Mouse (Mus musculus) ovary, postnatal 36 days (tissue): ENCODE measurements around the gene Man2a1.

ENCODE experiments used
- DNase-seq: peaks from one replicate; pipeline ENCODE4 v3.0.0; 2022; ENCODE audit warnings: low spot score, mixed read lengths

The Man2a1 gene

DNA sequence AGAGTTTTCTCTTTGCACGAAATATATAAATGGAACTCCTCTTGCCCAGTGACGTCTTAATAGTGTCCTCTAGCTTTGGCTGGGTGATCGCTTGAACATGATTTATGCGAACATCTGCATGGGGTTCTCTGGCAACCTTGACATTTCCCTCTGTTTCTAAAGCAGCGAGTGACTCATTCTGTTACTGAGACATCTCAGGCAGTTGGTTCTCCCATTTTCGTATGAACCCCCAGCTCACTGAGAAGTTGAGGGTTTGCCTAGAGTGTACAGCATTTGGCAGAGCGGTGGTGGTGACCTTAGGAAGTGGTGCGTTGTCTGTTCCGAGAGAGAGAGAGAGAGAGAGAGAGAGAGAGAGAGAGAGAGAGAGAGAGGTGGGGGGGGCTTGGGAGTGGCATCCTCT, 2.6 kb downstream of the Man2a1 start:
- no peak for DNase-seq

GRCm38 (mm10) chr17:64603534-64603933, 3.0 kb downstream of the Man2a1 start:
- DNase-seq, result no peak

DNA sequence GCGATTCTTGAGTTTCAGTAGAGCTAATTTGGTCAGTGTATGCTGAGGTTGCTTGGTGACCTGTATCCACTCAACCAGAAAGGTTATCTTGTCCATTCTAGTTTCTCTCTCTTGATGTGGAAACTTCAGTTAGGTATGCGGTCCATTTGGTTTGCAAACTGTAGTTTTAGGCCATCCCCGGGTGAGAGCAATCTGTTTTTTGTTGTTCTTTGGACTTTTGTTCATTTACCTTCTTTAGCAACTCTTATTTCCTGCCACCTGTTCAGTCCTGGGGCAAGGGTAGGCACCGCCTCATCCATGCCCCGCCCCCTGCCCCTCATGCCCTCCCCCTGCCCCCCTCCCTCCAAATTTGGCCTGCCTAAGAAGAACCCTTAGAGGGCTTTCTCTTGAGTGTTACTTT, 3.6 kb downstream of the Man2a1 start:
- DNase-seq, result no peak

- DNase-seq, result no peak
These were observed 7.7 kb downstream of the Man2a1 start for GRCm38 (mm10) chr17:64608228-64608627.

DNA sequence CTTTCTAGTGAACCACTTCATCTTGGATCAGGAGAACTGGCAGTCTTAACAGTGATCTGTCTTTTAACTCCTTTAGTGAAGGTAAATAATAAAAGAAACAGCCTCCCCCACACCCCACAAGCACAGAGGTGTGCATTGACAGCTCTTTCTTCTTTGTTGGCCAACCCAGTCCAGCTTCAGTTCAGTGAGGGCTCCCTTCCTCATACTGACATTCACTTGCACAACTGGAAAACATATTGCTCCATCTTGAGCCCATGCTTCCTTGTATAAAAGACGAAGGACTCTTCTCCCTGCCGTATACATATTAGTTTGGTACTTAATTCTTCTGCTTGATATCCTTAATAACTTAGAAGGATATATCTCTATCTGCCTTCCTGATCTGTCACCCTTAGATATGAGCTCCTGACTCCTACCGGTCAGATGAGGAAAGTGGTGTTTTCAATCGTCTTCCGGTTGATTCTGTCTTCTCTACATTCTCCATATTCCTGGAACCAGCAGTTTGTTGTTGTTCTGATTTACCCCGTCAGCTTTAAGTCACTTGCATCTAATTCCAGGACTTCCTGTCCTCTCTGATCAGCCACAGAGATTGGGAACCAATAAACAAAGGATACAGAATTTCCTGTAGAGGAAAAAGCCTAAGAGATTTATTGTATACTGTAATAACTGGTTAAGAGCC, 8.5 kb downstream of the Man2a1 start:
- no peak for DNase-seq

DNA sequence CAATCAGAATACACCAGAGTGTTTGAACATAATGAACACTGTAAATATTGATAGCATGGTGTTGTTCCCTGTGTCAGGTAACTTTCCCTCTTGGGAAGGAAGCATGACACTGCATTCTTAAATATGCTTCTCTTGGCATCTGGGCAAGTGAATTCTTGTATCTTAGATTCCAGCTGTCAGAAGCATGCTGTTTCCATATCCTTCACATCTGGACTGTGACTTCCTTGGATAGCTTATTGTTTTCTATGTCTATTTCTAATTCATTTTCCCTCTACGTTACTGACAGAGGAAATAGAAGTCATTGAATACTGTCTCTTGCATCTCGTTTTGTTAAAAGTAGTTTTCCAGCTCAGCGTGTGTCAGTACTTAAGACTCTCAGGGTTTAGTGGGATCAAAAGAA, 9.2 kb downstream of the Man2a1 start:
- no peak for DNase-seq

DNA sequence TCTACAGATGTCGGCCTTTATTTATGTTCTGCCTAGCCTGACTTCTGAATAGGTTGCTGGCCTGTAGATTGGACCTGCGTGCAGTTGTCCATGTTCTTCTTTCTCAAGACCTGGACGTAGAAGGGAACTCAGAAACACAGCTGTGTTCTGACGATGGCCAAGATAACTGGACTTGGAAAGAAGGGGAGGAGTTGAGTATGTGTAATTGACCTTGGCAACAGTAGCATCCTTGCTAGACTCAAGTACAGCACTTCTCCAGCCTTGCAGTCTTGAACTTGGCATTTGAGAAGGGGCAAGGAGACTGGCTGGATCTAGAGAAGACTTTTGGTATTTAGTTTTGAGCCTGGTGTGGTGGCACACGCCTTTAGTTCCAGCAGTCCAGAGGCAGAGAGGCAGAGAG, 10.9 kb downstream of the Man2a1 start:
- DNase-seq, result no peak

GRCm38 (mm10) chr17:64612135-64612885, 11.8 kb downstream of the Man2a1 start:
- no peak for DNase-seq

- DNase-seq, result no peak
These were observed 12.4 kb downstream of the Man2a1 start for GRCm38 (mm10) chr17:64612930-64613329.

- DNase-seq, result no peak
These were observed 12.8 kb downstream of the Man2a1 start for GRCm38 (mm10) chr17:64613351-64613750.

DNA sequence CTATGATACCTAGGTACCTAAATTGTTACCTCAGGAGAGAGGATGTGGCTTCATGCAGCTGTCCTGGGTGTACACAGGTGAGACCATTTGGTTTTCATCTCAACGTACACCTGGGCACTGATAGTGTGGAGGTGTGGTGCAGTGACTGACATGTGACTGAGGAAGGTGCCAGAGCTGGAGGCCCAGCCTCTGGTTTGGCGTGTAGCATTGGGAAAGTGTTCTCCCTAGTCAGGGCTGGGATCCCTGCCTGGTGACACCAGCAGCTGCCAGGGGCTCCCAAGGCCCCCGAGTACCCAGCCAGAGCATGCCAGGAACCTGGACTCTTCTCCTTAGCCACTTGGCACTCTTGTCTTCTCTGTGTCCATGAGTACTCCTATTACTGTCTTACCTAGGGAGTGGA, 14.3 kb downstream of the Man2a1 start:
- no peak for DNase-seq

GRCm38 (mm10) chr17:64615420-64615819, 14.9 kb downstream of the Man2a1 start:
- no peak for DNase-seq

GRCm38 (mm10) chr17:64616259-64616658, 15.7 kb downstream of the Man2a1 start:
- DNase-seq, result no peak

DNA sequence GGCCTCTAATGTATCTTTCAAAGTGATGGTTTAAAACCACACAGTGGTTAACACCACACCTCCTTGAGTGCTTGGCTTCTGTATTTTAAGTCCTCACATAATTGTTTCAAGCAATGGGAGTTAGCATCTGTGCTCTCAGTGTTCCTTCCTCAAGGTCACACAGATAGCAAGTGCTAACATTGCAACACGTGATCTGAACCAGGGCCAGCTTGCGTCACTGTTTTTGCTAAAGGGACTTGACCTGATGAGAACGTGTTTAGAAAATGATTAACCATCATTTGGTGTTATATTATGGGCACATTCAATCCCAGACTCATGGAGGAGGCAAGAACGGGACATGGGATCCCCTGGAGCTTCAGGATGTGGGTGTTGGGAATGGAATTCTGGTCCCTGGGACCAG, 17.3 kb downstream of the Man2a1 start:
- DNase-seq, result peak; percentile 68

- no peak for DNase-seq
These were observed 18.5 kb downstream of the Man2a1 start for GRCm38 (mm10) chr17:64618996-64619395.

GRCm38 (mm10) chr17:64620135-64620534, 19.6 kb downstream of the Man2a1 start:
- DNase-seq, result no peak

- no peak for DNase-seq
These were observed 20.1 kb downstream of the Man2a1 start for GRCm38 (mm10) chr17:64620627-64621026.

DNA sequence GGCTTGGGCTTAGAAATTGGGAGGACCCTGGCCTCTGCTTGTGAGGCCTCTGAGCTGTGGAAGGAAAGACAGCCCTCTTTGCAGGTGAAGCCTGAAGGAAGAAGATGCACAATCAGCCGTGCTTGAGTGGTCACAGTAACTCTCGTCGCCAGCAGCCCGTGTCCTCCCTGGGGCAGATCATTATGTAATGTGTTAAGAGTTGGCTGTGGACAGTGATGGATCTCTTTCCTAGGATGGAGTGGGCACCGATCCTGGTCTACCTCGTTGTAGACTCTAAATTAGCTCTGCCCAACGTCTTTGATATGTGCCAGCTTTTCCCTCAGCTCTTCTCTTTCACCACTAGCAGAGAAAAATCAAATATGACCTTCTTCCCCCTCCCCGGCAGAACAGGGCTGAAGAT, 20.7 kb downstream of the Man2a1 start:
- no peak for DNase-seq

GRCm38 (mm10) chr17:64621649-64622351, 21.3 kb downstream of the Man2a1 start:
- no peak for DNase-seq

- DNase-seq, result no peak
These were observed 21.9 kb downstream of the Man2a1 start for GRCm38 (mm10) chr17:64622352-64622886.

DNA sequence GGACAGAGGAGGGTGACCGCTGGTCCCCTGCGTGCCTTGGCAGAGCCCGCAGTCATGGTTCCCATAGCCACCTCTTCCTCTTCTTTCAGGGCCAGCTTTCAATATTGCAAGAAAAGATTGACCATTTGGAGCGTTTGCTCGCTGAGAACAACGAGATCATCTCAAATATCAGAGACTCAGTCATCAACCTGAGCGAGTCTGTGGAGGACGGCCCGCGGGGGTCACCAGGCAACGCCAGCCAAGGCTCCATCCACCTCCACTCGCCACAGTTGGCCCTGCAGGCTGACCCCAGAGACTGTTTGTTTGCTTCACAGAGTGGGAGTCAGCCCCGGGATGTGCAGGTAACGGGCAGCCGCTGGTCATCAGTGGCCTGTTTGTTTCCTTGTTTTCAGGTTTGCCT, 23.9 kb downstream of the Man2a1 start:
- DNase-seq, result no peak

DNA sequence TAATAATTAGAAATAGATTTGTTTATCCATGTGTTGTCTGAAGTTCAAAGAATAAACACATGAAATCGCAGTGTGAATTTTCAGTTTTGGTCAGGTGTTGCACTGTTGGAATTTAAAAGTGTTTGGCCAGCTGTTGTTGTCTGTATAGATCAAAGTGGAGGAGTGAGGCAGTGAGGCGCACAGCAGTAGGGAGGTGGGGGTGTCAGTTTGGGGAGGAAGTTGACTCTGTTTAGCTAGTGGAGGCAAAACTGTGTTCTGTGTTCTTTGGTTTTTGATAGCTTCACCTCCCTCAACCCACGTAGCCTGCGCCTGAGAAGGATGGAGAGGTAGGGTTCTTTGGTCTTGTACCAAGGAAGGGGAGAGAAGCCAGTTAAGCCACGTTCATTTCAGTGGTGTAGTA, 28.3 kb downstream of the Man2a1 start:
- no peak for DNase-seq

GRCm38 (mm10) chr17:64629486-64629885, 28.9 kb downstream of the Man2a1 start:
- no peak for DNase-seq
